Mouse (Mus musculus) G1E (cell line): ENCODE data around the gene Slc38a6.

ENCODE experiments used
- CTCF ChIP-seq: IDR thresholded peaks from 2 replicates; pipeline ENCODE4 v1.5.1; 2012; ENCODE audit warnings: low read depth, low read length, inconsistent platforms, mixed read lengths
- POLR2AphosphoS5 ChIP-seq: IDR thresholded peaks from 2 replicates; pipeline ENCODE4 v1.6.1; 2012; ENCODE audit warnings: low read depth, low read length, inconsistent platforms; ENCODE audit not compliant: insufficient replicate concordance
- TAL1 ChIP-seq: conservative IDR thresholded peaks from 2 replicates; pipeline ENCODE4 v1.6.1; 2012; ENCODE audit warnings: low read depth, low read length, inconsistent platforms, mixed read lengths

DNA sequence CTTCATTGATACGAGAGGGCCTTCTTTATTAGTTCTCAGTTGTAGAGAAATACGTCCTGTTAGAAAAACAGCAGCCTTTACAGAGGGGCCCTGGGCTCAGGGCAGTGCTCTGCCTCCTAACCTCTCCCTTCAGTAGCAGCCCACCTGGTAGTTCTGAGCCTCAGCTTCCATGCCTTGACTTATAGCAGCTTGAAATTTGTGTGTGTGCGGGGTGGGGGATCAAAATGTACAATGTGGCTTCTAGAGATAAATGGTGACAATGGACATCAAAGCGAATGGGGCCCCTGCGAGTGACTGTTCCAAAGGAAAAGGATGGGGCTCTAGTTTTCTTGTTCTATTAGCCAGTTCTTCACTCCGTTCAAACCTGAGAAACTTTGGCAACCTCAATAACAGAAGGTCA lies 76.8 kb downstream of the Slc38a6 start:
- no peak for TF ChIP-seq CTCF
- no peak for TF ChIP-seq POLR2AphosphoS5
- TF ChIP-seq TAL1, result no peak
